Mouse (Mus musculus) adrenal gland, postnatal 14 days (tissue): Measurements from ENCODE around the gene Ttc28. TPM values are rescaled to one million over a fixed set of nuclear protein-coding genes. Genes with fewer than 3 reads are reported as not detected.
A peak's percentile ranks its signal among the peaks of the same experiment; 100 is the strongest.

Source experiments
- DNase-seq: peaks from one replicate; pipeline ENCODE4 v3.0.0; 2021; ENCODE audit warnings: mixed read lengths
- total RNA-seq: library from RNA; stranded (reverse); gene quantifications from 2 replicates; pipeline ENCODE4 v1.2.3, GENCODE M21; 2021

Ttc28 gene
- total RNA-seq, 1 experiment from 2014 or later, result 25.5 TPM

DNA sequence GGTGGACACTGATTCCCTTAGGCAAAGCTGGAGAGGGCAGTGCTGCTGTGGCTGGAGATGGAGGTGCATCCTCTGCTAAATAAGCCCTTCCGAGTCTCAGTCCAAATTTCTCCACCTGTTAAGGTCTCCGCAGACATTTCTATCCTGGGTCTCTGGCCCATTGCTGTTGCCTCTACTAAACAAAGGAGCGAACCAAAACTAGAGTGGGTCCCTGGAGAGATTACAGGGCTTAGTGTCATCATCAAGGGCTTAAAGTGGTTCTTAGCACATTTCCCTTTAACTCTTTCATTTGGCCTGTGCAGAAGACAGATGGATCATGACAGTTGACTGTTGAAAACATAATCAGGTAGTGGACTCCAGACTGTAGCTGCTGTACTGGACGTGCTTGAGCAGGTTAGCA lies 9.0 kb downstream of the Ttc28 start:
- no peak for DNase-seq

DNA sequence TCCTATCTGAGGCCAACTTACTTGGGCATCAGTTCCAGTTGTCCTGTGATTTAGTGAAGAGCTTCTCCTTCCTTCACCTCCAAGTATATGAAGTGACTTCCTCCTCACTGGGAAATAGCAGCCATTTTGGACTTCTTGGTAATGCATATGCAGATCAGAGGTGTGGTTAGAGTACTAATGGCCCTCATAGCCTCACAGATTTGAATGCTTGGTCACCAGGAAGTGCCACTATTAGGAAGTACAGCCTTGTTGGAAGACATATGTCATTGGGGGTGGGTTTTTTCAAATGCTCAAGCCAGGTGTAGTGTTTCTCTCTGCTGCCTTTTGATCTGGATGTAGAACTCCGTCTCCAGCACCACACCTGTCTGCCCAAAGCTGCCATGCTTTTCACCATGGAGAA lies 10.3 kb downstream of the Ttc28 start:
- no peak for DNase-seq

DNA sequence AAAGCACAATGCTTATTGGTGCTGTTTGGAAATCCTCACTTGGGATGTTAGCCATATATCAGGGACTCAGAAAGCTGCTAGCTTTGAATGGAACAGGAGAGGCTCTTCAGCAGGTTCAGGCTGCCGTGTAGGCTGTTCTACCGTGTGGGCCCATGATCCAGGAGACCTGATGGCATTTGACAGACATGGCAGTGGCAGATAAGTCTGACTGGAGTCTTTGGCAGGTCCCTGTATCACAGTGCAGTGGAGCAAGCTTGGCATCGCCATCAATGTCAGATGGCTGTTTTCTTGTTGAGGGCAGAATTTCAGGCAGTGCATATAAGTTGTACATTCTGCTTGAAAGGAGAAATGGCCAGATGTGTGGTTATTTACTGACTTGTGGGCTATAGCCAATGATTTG lies 11.0 kb downstream of the Ttc28 start:
- no peak for DNase-seq

DNA sequence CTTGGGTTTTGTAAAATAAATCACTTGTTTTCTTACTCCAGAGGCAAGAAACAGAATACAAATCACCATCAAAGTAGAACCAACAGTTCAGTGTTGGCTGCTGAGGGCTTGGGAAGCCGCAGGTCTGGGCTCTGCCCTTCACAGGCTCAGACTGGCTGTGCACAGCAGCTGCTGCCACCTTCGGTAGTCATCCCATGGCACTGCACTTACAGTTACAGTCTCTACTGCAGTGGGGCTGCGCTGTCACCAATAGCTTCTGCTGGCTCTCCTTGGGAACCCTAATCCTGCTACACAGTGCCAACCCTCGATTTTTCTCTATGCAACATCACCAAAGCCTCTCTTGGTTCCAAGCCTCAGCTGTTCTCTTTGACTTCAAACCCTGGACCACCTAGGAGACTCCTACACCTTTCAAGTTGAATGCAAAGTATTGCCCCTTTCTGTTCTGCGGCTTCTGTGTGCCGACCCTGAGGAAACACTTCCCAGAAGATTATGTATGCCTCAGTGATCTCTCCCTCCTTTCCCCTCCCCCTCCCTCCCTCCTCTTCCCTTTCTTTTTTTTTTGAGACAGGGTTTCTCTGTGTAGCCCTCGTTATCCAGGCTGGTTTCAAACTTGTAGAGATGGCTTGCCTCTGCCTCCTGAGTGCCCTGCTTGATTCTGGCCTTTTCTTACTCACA lies 17.6 kb downstream of the Ttc28 start:
- no peak for DNase-seq

DNA sequence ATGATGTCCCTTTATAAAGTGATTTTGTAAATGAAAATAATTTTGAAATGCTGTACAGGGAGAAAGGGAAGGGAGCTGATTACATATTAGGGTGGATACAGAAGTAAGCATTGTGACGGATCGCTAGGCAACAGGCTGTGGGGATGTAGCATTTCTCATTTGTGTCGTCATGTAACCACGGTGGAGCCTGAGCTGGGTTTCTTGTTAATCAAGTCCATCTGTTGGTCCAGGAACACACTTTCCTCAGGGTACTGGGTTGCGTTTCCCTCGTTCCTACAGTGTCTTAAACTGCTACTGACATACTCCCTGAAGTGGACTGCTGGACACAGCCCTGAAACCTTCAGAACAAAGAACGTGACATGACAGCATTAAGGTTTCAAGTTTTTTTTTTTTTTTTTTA lies 18.6 kb downstream of the Ttc28 start:
- DNase-seq, result no peak

DNA sequence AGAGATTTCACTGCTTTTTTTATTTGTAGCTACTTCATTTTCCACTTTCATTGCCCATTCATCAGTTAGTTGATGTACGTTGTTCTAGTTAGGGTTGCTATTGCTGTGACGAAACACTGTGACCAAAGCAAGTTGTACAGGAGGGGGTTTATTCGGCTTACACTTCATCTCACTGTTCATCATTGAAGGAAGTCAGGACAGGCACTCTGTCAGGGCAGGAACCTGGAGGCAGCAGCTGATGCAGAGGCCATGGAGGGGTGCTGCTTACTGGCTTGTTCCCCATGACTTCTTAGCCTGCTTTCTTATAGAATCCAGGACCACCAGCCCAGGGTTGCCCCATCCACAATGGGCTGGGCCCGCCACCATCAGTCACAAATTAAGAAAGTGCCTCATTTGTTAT lies 19.2 kb downstream of the Ttc28 start:
- no peak for DNase-seq

DNA sequence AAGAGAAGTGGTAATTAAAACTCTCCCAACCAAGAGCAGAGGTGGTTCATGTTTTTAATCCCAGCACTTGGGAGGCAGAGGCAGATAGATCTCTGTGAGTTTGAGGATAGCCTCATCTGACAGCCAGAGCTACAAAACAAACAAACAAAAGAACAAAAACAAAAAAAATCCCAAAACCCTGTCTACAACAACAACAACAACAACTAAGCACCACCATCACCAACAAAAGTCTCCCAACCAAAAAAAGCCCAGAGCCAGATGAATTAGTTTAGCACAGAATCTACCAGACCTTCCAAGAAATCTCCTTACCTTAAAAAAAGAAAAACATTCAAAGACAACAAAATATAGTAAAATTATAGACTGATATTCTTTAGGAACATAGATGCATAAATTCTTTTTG lies 20.7 kb downstream of the Ttc28 start:
- DNase-seq, result no peak

DNA sequence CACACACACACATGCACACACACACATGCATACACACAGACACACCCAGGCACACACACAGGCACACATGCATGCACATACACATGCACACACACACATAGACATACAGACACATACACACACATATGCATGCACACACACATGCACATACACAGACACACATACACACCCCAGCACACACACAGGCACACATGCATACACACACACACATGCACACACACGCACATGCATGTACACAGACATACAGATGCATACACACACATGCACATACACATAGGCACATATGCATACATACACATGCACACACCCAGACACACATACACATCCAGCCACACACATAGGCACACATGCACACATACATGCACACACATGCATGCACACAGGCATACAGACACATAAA lies 27.1 kb downstream of the Ttc28 start:
- DNase-seq, result no peak

DNA sequence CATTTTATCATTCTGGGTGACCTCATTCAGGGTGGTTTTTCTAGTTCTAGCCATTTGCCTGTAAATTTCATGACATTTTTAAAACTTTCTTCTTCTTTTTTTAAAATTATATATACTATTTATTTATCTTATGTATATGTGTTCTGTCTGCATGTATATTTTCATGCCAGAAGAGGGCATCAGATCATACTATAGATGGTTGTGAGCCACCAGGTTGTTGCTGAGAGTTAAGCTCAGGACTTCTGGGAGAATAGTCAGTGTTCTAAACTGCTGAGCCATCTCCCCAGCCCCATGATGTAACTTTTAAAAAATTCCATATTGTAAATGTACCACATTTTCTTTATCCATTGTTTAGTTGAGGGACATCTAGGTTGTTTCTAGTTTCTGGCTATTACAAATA lies 29.3 kb downstream of the Ttc28 start:
- no peak for DNase-seq

DNA sequence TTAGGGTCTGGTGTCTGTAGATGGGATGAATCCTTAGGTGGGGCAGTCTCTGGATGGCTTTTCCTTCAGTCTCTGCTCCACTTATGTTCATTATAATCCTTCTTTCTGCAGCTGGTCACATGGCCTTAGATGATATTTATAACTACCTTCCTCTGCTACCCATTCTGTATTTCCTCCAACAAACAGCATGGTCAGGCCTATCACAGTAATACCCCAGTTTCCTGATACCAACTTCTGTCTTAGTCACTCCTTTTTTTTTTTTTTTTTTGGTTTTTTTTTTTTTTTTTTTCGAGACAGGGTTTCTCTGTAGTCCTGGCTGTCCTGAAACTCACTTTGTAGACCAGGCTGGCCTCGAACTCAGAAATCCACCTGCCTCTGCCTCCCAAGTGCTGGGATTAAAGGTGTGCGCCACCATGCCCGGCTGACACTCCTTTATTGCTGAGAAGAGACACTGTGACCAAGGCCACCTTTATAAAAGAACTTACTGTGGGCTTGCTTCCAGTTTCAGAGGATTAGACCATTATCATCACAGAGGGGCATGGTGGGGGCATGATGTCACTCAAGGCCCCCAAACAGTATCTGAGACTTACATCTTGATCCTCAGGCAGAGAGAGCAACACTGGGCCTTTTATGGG lies 30.5 kb downstream of the Ttc28 start:
- DNase-seq, result no peak

DNA sequence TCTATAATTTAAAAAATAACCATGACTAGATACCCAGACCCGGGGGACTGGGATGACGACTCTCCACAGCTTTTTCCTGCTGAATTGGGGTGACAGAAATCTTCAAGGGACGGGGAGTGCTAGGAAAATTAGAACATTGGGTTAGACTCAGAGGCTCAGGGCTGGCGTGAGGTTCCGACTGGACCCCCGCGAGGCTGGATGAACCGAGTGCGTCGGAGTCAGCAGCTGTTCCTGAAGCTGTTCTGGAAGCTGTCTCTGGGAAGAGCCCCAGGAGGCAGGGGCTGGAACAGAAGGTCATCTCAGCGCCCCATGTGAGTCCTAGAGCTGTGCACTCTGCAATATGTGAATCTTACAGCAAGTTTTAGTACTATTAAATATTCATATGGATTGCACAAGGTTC lies 35.3 kb downstream of the Ttc28 start:
- DNase-seq, result no peak

DNA sequence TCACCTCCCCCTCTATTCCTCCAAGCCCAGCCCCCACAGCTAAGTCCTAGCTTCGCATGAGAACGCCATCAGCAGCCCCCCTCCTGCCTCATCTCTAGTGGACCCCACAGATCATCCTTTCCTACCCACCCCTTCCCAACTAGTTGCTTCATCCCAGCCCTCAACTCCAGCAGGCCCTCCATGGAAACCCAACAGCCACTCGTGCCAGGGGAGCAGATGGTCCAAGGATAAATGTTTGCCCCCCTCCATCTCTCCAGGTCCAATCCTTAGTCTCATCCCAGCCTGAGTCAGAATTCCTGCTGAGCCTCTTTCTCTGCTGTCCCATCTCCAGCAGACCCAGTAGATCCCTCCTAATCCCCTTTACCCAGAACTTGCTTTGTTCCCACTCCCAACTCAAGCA lies 36.6 kb downstream of the Ttc28 start:
- DNase-seq, result no peak

DNA sequence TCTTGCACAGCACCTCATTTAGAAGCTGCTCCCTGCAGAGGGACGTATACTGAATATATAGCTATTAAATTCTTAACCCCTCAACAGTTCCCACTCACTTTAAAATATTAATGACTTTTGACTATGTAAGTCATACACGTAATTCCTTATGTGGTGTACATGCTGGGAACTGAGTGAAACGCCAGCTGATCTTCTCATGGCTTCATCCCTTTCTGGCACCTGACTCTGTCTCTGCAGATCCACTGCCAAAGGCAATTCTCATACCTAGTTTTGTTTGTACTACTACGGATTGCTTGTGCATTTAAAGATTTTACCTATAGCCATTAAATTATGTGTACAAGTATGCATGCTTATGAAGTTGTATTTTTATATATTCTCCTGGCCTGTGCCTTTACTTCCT lies 39.9 kb downstream of the Ttc28 start:
- no peak for DNase-seq

DNA sequence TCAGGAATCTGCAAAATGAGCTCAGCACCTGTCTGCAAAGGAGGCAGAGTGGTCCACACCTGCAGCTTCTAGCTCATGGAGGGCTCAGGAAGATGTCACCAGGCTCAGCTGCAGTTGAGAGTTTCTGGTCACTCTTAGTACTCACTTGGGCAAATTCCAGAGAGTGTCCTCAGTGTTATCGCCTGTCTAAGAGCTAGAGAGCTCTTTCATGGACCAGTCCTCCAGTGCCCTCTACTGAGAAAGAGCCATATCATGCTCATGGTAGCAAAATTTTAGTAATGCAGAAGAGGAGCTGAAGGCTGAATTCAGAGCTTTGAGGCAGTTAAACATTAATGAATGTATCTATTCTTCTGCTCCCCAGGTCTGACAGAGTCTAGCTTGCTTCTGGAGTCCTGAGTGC lies 43.7 kb downstream of the Ttc28 start:
- DNase-seq, result peak; percentile 32

DNA sequence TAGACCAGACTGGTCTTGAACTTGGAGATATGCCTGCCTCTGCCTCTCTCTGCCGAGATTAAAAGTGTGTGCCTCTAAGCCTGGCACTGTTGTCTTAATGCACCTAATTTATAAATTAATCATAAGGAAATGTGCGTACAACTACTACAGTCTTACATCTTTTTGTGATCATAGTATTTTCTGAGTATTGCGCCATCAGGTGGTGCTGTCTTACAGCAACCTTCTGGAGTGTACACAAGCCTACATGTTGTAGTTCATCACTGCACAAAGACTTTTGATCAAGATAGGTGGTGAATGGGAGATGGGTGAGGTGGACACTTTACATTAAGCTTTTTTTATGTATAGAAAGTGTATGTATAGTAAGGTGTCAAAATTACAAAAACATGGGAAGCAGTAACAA lies 45.0 kb downstream of the Ttc28 start:
- DNase-seq, result no peak

DNA sequence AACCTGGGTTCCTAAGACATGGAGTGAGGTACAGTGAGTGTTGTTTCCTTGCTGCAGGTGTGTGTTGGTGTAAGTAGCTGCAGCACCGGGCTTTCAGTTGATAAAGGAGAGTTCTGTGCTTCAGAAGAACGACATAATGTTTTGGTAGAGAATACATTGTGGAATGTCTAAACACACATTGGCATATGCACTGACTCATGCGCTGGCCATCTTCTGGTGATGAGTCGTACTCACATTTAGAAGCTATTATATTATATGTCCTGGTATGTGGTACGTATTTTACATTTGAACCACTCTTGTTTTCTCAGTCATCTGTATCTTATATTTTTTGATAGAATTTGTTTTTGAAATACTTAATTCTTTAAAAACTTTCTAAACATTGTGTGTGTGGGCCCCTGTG lies 46.2 kb downstream of the Ttc28 start:
- no peak for DNase-seq

DNA sequence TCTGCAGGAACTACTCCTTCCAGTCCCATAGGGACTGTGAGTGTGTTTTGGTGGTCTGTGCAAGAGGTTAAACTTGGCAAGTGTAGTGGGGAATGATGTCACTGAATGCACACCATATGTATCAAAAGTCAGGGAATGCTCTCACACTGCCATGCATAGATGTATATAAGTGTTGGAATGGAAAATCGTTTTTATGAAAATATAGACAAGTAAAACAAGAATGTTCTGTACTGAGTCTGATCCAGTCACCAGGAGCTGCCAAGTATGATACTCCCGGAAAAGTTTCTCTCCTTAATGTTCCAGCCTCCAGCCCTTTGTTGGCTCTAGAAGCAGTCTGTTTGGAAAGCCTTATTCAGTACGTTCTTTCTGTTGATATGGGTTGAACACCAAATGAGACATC lies 48.7 kb downstream of the Ttc28 start:
- no peak for DNase-seq

DNA sequence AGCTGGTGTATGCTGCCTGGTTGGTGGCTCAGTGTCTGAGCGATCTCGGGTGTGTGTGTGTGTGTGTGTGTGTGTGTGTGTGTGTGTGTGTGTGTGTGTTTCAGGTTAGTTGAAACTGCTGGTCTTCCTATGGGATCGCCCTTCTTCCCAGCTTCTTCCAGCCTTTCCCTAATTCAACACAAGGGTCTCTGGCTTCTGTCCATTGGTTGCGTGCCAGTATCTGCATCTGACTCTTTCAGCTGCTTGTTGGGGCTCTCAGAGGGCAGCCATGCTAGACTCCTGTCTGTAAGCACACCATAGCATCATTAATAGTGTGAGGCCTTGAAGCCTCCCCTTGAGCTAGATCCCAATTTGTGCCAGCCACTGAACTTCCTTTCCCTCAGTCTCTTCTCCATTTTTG lies 49.7 kb downstream of the Ttc28 start:
- DNase-seq, result no peak

DNA sequence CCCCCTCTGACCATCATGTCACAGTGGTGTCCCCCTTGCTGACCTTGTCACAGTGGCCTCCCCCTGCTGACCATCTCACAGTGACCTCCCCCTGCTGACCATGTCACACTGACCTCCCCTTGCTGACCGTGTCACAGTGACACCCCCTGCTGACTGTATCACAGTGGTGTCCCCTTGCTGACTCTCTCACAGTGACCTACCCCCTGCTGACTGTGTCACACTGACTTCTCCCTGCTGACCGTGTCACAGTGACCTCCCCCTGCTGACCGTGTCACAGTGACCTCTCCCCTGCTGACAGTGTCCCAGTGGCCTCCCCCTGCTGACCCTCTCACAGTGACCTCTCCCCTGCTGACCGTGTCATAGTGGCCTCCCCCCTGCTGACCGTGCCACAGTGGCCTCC lies 57.0 kb downstream of the Ttc28 start:
- DNase-seq, result peak; percentile 40

DNA sequence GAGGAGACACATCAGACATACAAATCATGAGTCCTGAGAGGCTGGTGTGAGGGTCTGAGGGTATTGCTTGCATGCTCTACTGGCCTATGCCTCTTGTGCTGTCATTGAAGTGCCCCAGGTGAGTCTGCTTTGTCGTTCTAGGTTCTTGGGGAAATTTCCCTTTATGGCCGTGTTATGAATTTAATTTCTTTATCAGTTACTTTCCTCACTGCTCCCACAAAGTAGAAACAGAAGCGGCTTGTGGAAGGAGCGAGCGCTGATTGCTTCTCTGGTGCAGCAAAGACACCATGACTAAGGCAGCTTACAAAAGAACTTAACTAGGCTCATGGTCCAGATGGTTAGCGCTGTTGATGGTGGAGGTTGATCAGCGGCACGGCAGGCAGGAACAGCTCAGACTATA lies 64.7 kb downstream of the Ttc28 start:
- no peak for DNase-seq

DNA sequence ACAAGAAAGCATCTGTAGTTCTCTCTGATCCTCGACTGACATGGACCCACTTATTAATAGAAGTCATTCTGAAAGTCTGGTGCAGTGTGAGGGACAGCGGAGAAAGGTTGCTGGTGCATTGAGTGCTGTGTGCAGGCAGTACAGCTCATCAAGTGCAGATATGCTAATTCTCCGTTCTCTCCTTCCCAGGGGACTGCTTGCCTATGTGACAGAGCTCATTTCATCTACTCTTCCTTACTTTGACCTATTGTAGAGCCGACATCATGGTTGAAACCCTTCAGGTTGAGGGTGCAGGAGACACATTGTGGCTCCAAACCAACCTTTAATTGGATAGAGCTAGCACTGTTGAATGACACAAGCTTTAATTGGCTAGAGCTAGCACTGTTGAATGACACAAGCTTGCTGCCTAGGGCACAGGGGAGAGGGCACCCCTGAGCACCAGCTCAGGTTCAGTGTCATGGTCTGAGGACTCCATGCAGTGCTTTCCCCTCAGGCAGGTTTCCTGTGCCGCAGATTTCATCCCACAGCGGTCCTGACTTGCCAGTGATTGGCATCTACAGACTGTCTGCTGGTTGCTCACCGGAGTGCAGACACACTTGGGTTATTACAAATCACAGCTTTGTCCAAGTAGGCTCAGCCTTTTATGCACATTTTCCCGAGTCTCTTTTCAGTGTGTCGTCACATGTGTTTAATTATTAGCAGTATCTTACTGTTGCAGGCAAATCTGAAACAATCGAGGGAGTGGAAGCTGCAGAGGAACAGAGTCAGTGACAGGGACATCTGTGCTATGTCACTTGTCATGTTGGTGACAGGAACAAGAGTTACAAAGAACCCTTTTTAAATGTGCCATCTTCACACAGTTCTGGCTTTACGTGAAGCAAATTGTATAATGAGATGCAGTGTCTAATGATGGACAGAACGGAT lies 69.1 kb downstream of the Ttc28 start:
- no peak for DNase-seq

DNA sequence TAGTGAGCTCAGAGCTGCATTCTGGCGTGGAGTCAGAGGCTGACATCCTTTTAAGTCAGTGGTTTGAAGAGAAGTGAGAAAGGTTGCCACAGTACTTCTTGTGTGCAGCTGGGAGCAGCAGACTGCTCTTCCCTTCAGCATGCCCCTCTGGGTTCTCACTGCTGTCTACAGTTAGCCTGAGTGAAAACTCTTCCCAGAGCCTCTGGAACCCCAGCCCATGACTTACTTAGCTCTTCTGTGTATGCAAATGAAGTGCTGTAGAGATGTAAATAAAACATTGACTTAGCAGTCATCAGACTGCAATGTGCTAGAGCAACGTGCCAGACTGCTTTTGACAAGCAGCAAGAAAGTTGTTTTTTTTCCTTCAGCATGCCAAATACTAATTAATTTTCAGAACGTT lies 70.2 kb downstream of the Ttc28 start:
- no peak for DNase-seq

DNA sequence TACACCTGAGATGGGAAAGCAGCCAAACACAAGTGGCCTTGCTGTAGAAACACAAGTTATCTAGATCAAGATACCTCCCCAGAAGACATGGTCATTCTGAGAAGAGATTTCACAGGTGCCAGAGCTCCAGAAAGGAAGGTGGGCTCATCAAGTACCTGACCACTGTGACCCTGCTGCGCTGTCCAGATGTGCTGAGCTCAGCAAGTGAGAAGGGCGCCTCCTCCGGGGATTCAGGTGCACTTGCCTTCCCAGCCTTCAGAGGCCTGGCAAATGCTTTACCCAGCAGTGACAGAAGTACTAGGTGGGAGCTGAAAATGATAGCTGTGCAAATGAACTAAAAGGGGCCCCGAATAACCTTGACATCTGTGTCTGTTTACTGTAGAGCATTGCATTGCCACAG lies 78.6 kb downstream of the Ttc28 start:
- no peak for DNase-seq

DNA sequence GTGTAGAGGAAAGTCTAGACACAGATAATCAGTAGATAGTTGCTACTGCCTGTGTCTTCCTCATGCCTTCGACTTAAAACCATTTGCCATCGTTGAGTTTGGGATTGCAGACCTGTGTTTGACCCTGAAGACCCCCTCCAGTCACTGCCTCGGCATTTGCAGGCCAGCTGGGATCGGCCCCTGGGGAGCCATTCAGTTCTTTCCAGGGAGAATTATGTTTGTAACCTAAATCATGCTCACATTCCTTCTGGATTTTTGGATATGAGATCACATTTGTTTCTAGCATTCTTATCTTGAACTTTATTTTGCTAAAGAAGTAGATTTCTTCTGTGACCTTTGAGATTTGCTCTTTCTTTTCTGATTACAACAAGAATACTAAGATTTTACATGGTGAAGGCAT lies 80.5 kb downstream of the Ttc28 start:
- no peak for DNase-seq
